In the genomic region with DNA sequence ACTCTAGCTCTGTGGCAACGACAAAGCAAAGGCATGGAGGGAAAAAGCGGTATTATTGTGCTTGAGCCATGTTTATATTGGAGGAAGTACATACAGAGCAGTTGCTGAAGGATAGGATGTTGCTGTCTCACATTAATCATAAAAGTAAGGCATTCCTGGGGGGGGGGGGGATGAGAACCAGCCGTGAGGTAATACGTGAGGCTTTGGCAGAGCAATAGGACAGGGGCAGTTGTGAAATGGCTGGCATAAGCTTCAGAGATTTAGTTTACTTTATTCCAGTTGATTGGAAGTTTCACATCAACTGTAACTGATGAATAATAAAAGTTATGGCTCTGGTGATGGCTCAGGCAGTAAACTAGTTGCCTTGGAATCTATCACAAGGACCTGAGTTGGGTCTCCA, we compare ENCODE assay signal across 26 mouse cellular contexts.
"Had no signal": no experiment of that assay in that cellular context is flagged by ENCODE, and none has a peak within 500 bp of the region (broad histone marks: within the 10 kb centered on the region; RNA-seq: fewer than 3 reads in every experiment).

No protein-coding gene starts in this region.

- H3K4me3 ChIP-seq: gastrocnemius, adult 2 months; heart, adult 2 months; hindbrain, embryonic 10.5 days; hindbrain, embryonic 12.5 days; intestine, embryonic 15.5 days; layer of hippocampus, adult 2 months; limb, embryonic 13.5 days; limb, embryonic 15.5 days; liver, embryonic 12.5 days had no signal

- ATAC-seq: hindbrain, embryonic 16.5 days; inflammation-experienced regulatory T-cells, adult 6 months; intestine, embryonic 15.5 days; intestine, postnatal 0 days; liver, embryonic 12.5 days had no signal

- H3K27me3 ChIP-seq: hindbrain, embryonic 12.5 days; intestine, embryonic 15.5 days; limb, embryonic 13.5 days; limb, embryonic 15.5 days; liver, embryonic 12.5 days had no signal

- H3K4me2 ChIP-seq: heart, embryonic 11.5 days; hindbrain, embryonic 12.5 days; hindbrain, embryonic 14.5 days; intestine, embryonic 15.5 days; limb, embryonic 13.5 days; limb, embryonic 15.5 days; liver, embryonic 12.5 days had no signal

- H3K4me1 ChIP-seq: hindbrain, embryonic 10.5 days; hindbrain, embryonic 12.5 days; intestine, embryonic 15.5 days; limb, embryonic 13.5 days; limb, embryonic 15.5 days; liver, embryonic 12.5 days had no signal

- H3K36me3 ChIP-seq: hindbrain, embryonic 10.5 days; hindbrain, embryonic 12.5 days; intestine, embryonic 15.5 days; limb, embryonic 13.5 days; limb, embryonic 15.5 days; liver, embryonic 12.5 days had no signal

- H3K27ac ChIP-seq: gastrocnemius, adult 2 months; heart, adult 2 months; hindbrain, embryonic 10.5 days; hindbrain, embryonic 12.5 days; hindbrain, embryonic 14.5 days; intestine, embryonic 15.5 days; layer of hippocampus, adult 2 months; limb, embryonic 13.5 days; limb, embryonic 15.5 days; liver, embryonic 12.5 days; liver, embryonic 14.5 days had no signal

- H3K9ac ChIP-seq: hindbrain, embryonic 12.5 days; hindbrain, embryonic 14.5 days; intestine, embryonic 15.5 days; limb, embryonic 13.5 days; limb, embryonic 15.5 days; liver, embryonic 12.5 days; liver, embryonic 14.5 days had no signal

- H3K9me3 ChIP-seq: hindbrain, embryonic 10.5 days; hindbrain, embryonic 12.5 days; intestine, embryonic 15.5 days; limb, embryonic 13.5 days; limb, embryonic 15.5 days; liver, embryonic 12.5 days had no signal

- DNase-seq: gastrocnemius, adult 2 months; gastrocnemius, postnatal 14 days; gastrocnemius, postnatal 36 days; heart, adult 2 months; heart, postnatal 10 days; heart, postnatal 4 days; kidney, adult 18-20 months; kidney, adult 8-10 months; kidney, postnatal 10 days; kidney, postnatal 25 days; kidney, postnatal 4 days; left cerebral cortex, postnatal 4 days; lung, adult 18-20 months had no signal
